ENCODE assay signal across 27 mouse cellular contexts in the genomic region with DNA sequence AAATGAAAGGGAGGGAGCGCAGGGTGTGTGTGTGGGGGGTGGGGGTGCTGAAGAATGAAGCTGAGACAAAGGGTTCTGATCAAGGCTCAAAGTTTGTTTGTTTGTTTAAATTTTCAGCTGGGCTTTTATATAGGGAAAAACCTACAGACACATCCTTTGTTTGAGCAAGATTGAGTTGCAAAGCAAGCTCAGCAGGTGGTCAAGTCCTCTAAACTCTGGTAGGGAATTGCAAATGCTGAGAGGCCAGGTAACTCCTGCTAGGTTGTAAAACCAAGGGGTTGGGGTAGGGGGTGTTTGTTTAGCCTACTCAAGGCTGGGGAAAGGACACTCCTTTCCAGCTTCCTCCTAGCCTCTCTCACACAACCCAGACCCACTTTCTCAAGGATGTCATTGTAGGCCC.
"Had no signal": no experiment of that assay in that cellular context is flagged by ENCODE, and none has a peak within 500 bp of the region (broad histone marks: within the 10 kb centered on the region; RNA-seq: fewer than 3 reads in every experiment).

No protein-coding gene starts in this region.

- H3K9me3 ChIP-seq: limb, embryonic 10.5 days; limb, embryonic 12.5 days; limb, embryonic 13.5 days; limb, embryonic 15.5 days; liver, embryonic 15.5 days; lung, embryonic 15.5 days; midbrain, embryonic 10.5 days; midbrain, embryonic 12.5 days; midbrain, embryonic 13.5 days; midbrain, embryonic 15.5 days had no signal

- DNase-seq: left cerebral cortex, postnatal 4 days; liver; liver, embryonic 13.5 days; liver, postnatal 0 days; lung, adult 18-20 months; lung, adult 2 months; lung, embryonic 14.5 days; lung, postnatal 10 days; lung, postnatal 14 days; lung, postnatal 36 days; lung, postnatal 4 days; midbrain, embryonic 14.5 days had no signal

- H3K4me3 ChIP-seq: limb, embryonic 10.5 days; limb, embryonic 12.5 days; limb, embryonic 13.5 days; limb, embryonic 15.5 days; liver, embryonic 12.5 days; liver, embryonic 13.5 days; liver, embryonic 15.5 days; lung, embryonic 15.5 days; megakaryocyte, embryonic 14.5 days; midbrain, embryonic 10.5 days; midbrain, embryonic 12.5 days; midbrain, embryonic 13.5 days; midbrain, embryonic 15.5 days; myocyte had no signal

- H3K4me1 ChIP-seq: limb, embryonic 15.5 days; liver, embryonic 12.5 days; liver, embryonic 13.5 days; liver, embryonic 15.5 days; lung, embryonic 15.5 days; megakaryocyte, embryonic 14.5 days; midbrain, embryonic 12.5 days; midbrain, embryonic 13.5 days; midbrain, embryonic 15.5 days had no signal

- H3K36me3 ChIP-seq: limb, embryonic 10.5 days; limb, embryonic 12.5 days; limb, embryonic 13.5 days; limb, embryonic 15.5 days; liver, embryonic 12.5 days; liver, embryonic 13.5 days; liver, embryonic 15.5 days; lung, embryonic 15.5 days; midbrain, embryonic 10.5 days; midbrain, embryonic 12.5 days; midbrain, embryonic 13.5 days; midbrain, embryonic 15.5 days had no signal

- H3K9ac ChIP-seq: limb, embryonic 12.5 days; limb, embryonic 13.5 days; limb, embryonic 15.5 days; liver, embryonic 12.5 days; liver, embryonic 13.5 days; liver, embryonic 14.5 days; liver, embryonic 15.5 days; liver, postnatal 0 days; lung, embryonic 14.5 days; lung, embryonic 15.5 days; midbrain, embryonic 12.5 days; midbrain, embryonic 13.5 days; midbrain, embryonic 15.5 days had no signal

- H3K27ac ChIP-seq: limb, embryonic 10.5 days; limb, embryonic 12.5 days; limb, embryonic 13.5 days; limb, embryonic 15.5 days; liver, embryonic 12.5 days; liver, embryonic 13.5 days; liver, embryonic 14.5 days; liver, embryonic 15.5 days; lung, embryonic 15.5 days; macrophage; midbrain, embryonic 10.5 days; midbrain, embryonic 12.5 days; midbrain, embryonic 13.5 days; midbrain, embryonic 15.5 days had no signal
